Mouse (Mus musculus): ENCODE measurements around the gene Ttc23. TPM values are rescaled to one million over a fixed set of nuclear protein-coding genes. Genes with fewer than 3 reads are reported as not detected.

The Ttc23 gene
- total and polyA plus RNA-seq, 3 experiments = 0.89 to 2.5 (median 0.93) TPM

GRCm38 (mm10) chr7:67755366-67755765 is 108.2 kb downstream of the Ttc23 start:
- dilution Hi-C loops (cut with MboI; ENCODE audit: extremely low pct_ligation_motif_present, extremely low pct_unique_long_range_greater_than_20kb, low sequenced_read_pairs) = no loop called here

DNA sequence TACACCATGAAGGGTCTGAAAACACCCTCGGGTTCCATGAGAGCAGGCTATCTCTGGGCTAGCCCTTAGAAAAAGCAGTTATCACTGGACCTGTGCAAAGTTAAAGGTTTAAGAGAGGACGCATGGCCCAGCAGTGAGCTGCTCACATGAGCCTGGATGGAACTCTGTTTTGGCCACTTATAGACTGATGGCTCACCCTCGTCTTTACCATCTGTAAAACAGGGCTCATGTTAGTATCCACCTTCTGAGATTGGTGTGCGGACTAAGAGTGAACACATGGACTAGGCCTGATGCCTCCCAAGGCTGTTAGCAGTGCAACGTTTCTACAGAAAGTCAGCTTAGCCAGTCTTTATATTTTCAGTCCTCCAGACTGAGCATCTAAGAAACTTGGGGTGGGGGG is 109.4 kb downstream of the Ttc23 start:
- Histone ChIP-seq H3K4me2 (ENCODE audit: insufficient read depth, low read depth, poor library complexity, severe bottlenecking) (no peak overlapping the region), H3K9ac (ENCODE audit: insufficient read depth, low read depth) (no peak overlapping the region), H3K27me3 (replicated peaks) (peaks cover 40% of the 10 kb centered on the region), H3K4me1 (ENCODE audit: control insufficient read depth in 1 of 2, insufficient read depth in 2 of 2) (no peaks in the 10 kb centered on the region), H3K36me3 (replicated peaks in 1 of 2; ENCODE audit: control insufficient read depth in 1 of 2, insufficient read depth in 1 of 2, low read length in 1 of 2) (no peaks in the 10 kb centered on the region), H3K4me3 (replicated peaks in 1 of 3; ENCODE audit: low read depth in 2 of 3, low read length in 2 of 3, poor library complexity in 1 of 3) (no peak overlapping the region), H3K27ac (ENCODE audit: insufficient read depth, low read depth) (no peak overlapping the region), H3K9me3 (replicated peaks; ENCODE audit: low read length) (peaks cover 11% of the 10 kb centered on the region), H3K79me2 (replicated peaks; ENCODE audit: control insufficient read depth, extremely low read depth, insufficient read depth, poor library complexity, severe bottlenecking) (no peaks in the 10 kb centered on the region)
- in situ Hi-C loops (cut with MboI; ENCODE audit: low pct_ligation_motif_present, low pct_unique_long_range_greater_than_20kb, low sequenced_read_pairs) (no loop called here), dilution Hi-C loops (cut with MboI; ENCODE audit: extremely low pct_ligation_motif_present, extremely low pct_unique_long_range_greater_than_20kb, low sequenced_read_pairs) (no loop called here)
- no peak for DNase-seq (ENCODE audit: extremely low read depth)
- no peak for TF ChIP-seq POLR2AphosphoS2 (IDR thresholded peaks at IDR 0.05; ENCODE audit: low read depth, low read length)
- no peak for TF ChIP-seq ZC3H11A (IDR thresholded peaks at IDR 0.05; ENCODE audit: low read depth, low read length)
- TF ChIP-seq IRF4 (IDR thresholded peaks at IDR 0.05; ENCODE audit: low read depth, low read length) = no peak
- no peak for TF ChIP-seq EP300 (IDR thresholded peaks at IDR 0.05; ENCODE audit: low read length)
- no peak for TF ChIP-seq USF2 (conservative IDR thresholded peaks at IDR 0.05; ENCODE audit: low read depth, low read length)

More at GRCm38 (mm10) chr7:67755366-67755765, 108.2 kb downstream of the Ttc23 start:
- Histone ChIP-seq H3K4me1 (ENCODE audit: control insufficient read depth in 1 of 2, insufficient read depth in 2 of 2) (no peaks in the 10 kb centered on the region), H3K9ac (ENCODE audit: insufficient read depth, low read depth) (no peak overlapping the region), H3K79me2 (replicated peaks; ENCODE audit: control insufficient read depth, extremely low read depth, insufficient read depth, poor library complexity, severe bottlenecking) (no peaks in the 10 kb centered on the region), H3K27ac (ENCODE audit: insufficient read depth, low read depth) (no peak overlapping the region), H3K27me3 (replicated peaks) (peaks cover 45% of the 10 kb centered on the region), H3K36me3 (replicated peaks in 1 of 2; ENCODE audit: control insufficient read depth in 1 of 2, insufficient read depth in 1 of 2, low read length in 1 of 2) (no peaks in the 10 kb centered on the region), H3K9me3 (replicated peaks; ENCODE audit: low read length) (peaks cover 11% of the 10 kb centered on the region), H3K4me2 (ENCODE audit: insufficient read depth, low read depth, poor library complexity, severe bottlenecking) (no peak overlapping the region), H3K4me3 (replicated peaks in 1 of 3; ENCODE audit: low read depth in 2 of 3, low read length in 2 of 3, poor library complexity in 1 of 3) (no peak overlapping the region)
- TF ChIP-seq MAZ (IDR thresholded peaks at IDR 0.05; ENCODE audit: low read depth, low read length) (no peak), MAX (IDR thresholded peaks at IDR 0.05; ENCODE audit: low read length) (no peak), ZMIZ1 (IDR thresholded peaks at IDR 0.05; ENCODE audit: low read depth, low read length) (no peak), JUN (IDR thresholded peaks at IDR 0.05; ENCODE audit: insufficient read depth, low read depth, low read length) (no peak), EP300 (IDR thresholded peaks at IDR 0.05; ENCODE audit: low read length) (no peak), ZNF384 (IDR thresholded peaks at IDR 0.05; ENCODE audit: low read depth, low read length) (no peak)
- in situ Hi-C loops (cut with MboI; ENCODE audit: low pct_ligation_motif_present, low pct_unique_long_range_greater_than_20kb, low sequenced_read_pairs) = no loop called here
- no peak for DNase-seq (ENCODE audit: extremely low read depth)

DNA sequence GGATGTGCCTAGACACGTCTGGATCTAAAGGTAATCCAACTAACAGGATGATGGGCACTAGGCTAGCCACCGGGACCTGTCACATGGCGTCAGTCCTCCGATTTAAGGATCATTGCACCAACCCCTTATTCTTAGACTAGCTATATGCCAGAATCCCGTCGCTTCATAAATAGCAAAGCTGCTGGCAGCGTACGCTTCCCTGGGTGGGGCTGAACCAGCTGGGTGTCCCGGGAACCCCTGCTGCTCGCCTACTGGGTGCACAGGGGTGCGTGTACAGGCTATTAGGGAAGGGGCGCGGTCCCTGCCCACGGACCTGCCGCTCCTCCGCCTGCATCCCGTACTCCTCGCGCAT is 111.3 kb downstream of the Ttc23 start:
- Histone ChIP-seq H3K79me2 (replicated peaks; ENCODE audit: control insufficient read depth, extremely low read depth, insufficient read depth, poor library complexity, severe bottlenecking) (no peaks in the 10 kb centered on the region), H3K27me3 (replicated peaks) (peaks cover 44% of the 10 kb centered on the region), H3K4me2 (ENCODE audit: insufficient read depth, low read depth, poor library complexity, severe bottlenecking) (no peak overlapping the region), H3K4me1 (ENCODE audit: control insufficient read depth in 1 of 2, insufficient read depth in 2 of 2) (no peaks in the 10 kb centered on the region), H3K36me3 (replicated peaks in 1 of 2; ENCODE audit: control insufficient read depth in 1 of 2, insufficient read depth in 1 of 2, low read length in 1 of 2) (no peaks in the 10 kb centered on the region), H3K27ac (ENCODE audit: insufficient read depth, low read depth) (no peak overlapping the region), H3K4me3 (replicated peaks in 1 of 3; ENCODE audit: low read depth in 2 of 3, low read length in 2 of 3, poor library complexity in 1 of 3) (no peak overlapping the region), H3K9me3 (replicated peaks; ENCODE audit: low read length) (peaks cover 11% of the 10 kb centered on the region), H3K9ac (ENCODE audit: insufficient read depth, low read depth) (no peak overlapping the region)
- in situ Hi-C loops (cut with MboI; ENCODE audit: low pct_ligation_motif_present, low pct_unique_long_range_greater_than_20kb, low sequenced_read_pairs) (no loop called here), dilution Hi-C loops (cut with MboI; ENCODE audit: extremely low pct_ligation_motif_present, extremely low pct_unique_long_range_greater_than_20kb, low sequenced_read_pairs) (no loop called here)
- TF ChIP-seq KAT2A (IDR thresholded peaks at IDR 0.05; ENCODE audit: insufficient replicate concordance, low read length) = no peak
- TF ChIP-seq MAFK (IDR thresholded peaks at IDR 0.05; ENCODE audit: insufficient replicate concordance, low read length) = no peak
- no peak for TF ChIP-seq CTCF (conservative IDR thresholded peaks at IDR 0.05 in 1 of 2, IDR thresholded peaks at IDR 0.05 in 1 of 2; ENCODE audit: low read depth in 2 of 2, low read length in 2 of 2)
- TF ChIP-seq ZKSCAN1 (IDR thresholded peaks at IDR 0.05; ENCODE audit: borderline replicate concordance, low read depth, low read length) = no peak
- no peak for TF ChIP-seq CHD2 (IDR thresholded peaks at IDR 0.05; ENCODE audit: low read length)
- no peak for DNase-seq (ENCODE audit: extremely low read depth)

Data from CH12.LX (cell line).